Mouse (Mus musculus): ENCODE measurements around the gene Nop56. TPM values are rescaled to one million over a fixed set of nuclear protein-coding genes. Genes with fewer than 3 reads are reported as not detected.

Gene Nop56
- total RNA-seq (2014; rRNA removed) (104 and 139 TPM in 2 replicates), polyA plus RNA-seq (2015; fragmentation: Nextera tagmentation; extraction: Ambion mirVana) (259 and 302 TPM in 2 replicates)

GRCm38 (mm10) chr2:130274149-130274861, at the start of gene Nop56:
Gene Nop56 (plus strand): TSS chr2:130274430.
- peak; percentile 99 for DNase-seq (ENCODE audit: low spot score)
- Histone ChIP-seq H3K27ac (ENCODE audit: low read depth, low read length) (peak within 1 kb of the TSS; percentile 95), H3K4me2 (ENCODE audit: low read depth, low read length, poor library complexity, severe bottlenecking) (peak within 1 kb of the TSS; percentile 80), H3K4me3 (ENCODE audit: low read depth, low read length) (peak within 1 kb of the TSS; percentile 53), H3K4me1 (ENCODE audit: insufficient read depth, low read length) (peaks cover 4% of the 10 kb centered on the region; the same call in 1 of the 2 replicates), H3K27me3 (ENCODE audit: insufficient read depth, low read length) (no peaks in the 10 kb centered on the region), H3K36me3 (ENCODE audit: insufficient read depth, low read length) (peaks cover 29% of the 10 kb centered on the region), H3K9me3 (ENCODE audit: low read length) (no peaks in the 10 kb centered on the region), H3K9ac (replicated peaks; ENCODE audit: low read length, poor library complexity, severe bottlenecking) (peak within 1 kb of the TSS; percentile 89)
- TF ChIP-seq CTCF (IDR thresholded peaks at IDR 0.05) = peak; percentile 22
- peak; percentile 97 for ATAC-seq (ENCODE audit: low FRiP score)
- WGBS = under 1% methylated on average over 65 of the region's 68 CpGs

GRCm38 (mm10) chr2:130246912-130247311, 27.3 kb upstream of the Nop56 start:
- ATAC-seq (ENCODE audit: low FRiP score) (no peak), DNase-seq (ENCODE audit: low spot score) (peak; percentile 40)
- Histone ChIP-seq H3K27me3 (ENCODE audit: insufficient read depth, low read length) (no peaks in the 10 kb centered on the region), H3K36me3 (ENCODE audit: insufficient read depth, low read length) (no peaks in the 10 kb centered on the region), H3K9me3 (ENCODE audit: low read length) (no peaks in the 10 kb centered on the region), H3K4me1 (ENCODE audit: insufficient read depth, low read length) (no peaks in the 10 kb centered on the region), H3K4me2 (ENCODE audit: low read depth, low read length, poor library complexity, severe bottlenecking) (no peak overlapping the region), H3K27ac (ENCODE audit: low read depth, low read length) (no peak overlapping the region), H3K9ac (replicated peaks; ENCODE audit: low read length, poor library complexity, severe bottlenecking) (no peak overlapping the region), H3K4me3 (ENCODE audit: low read depth, low read length) (no peak overlapping the region)
- TF ChIP-seq CTCF (IDR thresholded peaks at IDR 0.05) = peak; percentile 60
- 37% methylated on average over 8 of the region's 9 CpGs for WGBS

- no peak for DNase-seq (ENCODE audit: low spot score)
Observed at GRCm38 (mm10) chr2:130248226-130248625, 26.0 kb upstream of the Nop56 start.

GRCm38 (mm10) chr2:130256762-130257161, 17.5 kb upstream of the Nop56 start:
- Histone ChIP-seq H3K9me3 (ENCODE audit: low read length) (no peaks in the 10 kb centered on the region), H3K4me3 (ENCODE audit: low read depth, low read length) (no peak overlapping the region), H3K9ac (replicated peaks; ENCODE audit: low read length, poor library complexity, severe bottlenecking) (no peak overlapping the region), H3K4me1 (ENCODE audit: insufficient read depth, low read length) (no peaks in the 10 kb centered on the region), H3K27me3 (ENCODE audit: insufficient read depth, low read length) (no peaks in the 10 kb centered on the region), H3K27ac (ENCODE audit: low read depth, low read length) (no peak overlapping the region), H3K4me2 (ENCODE audit: low read depth, low read length, poor library complexity, severe bottlenecking) (no peak overlapping the region), H3K36me3 (ENCODE audit: insufficient read depth, low read length) (no peaks in the 10 kb centered on the region)
- ATAC-seq (ENCODE audit: low FRiP score) = no peak
- no peak for TF ChIP-seq CTCF (IDR thresholded peaks at IDR 0.05)
- WGBS = 93% methylated on average over 4 of the region's 4 CpGs
- no peak for DNase-seq (ENCODE audit: low spot score)

More at GRCm38 (mm10) chr2:130248226-130248625, 26.0 kb upstream of the Nop56 start:
- no peak overlapping the region for H3K27ac ChIP-seq (ENCODE audit: low read depth, low read length)
- H3K4me1 ChIP-seq (ENCODE audit: insufficient read depth, low read length) = no peaks in the 10 kb centered on the region
- no peaks in the 10 kb centered on the region for H3K36me3 ChIP-seq (ENCODE audit: insufficient read depth, low read length)
- H3K4me2 ChIP-seq (ENCODE audit: low read depth, low read length, poor library complexity, severe bottlenecking) = no peak overlapping the region
- 80% methylated on average over 7 of the region's 7 CpGs for WGBS
- ATAC-seq (ENCODE audit: low FRiP score) = no peak
- no peak for TF ChIP-seq CTCF (IDR thresholded peaks at IDR 0.05)
- H3K4me3 ChIP-seq (ENCODE audit: low read depth, low read length) = no peak overlapping the region
- H3K9me3 ChIP-seq (ENCODE audit: low read length) = no peaks in the 10 kb centered on the region
- no peaks in the 10 kb centered on the region for H3K27me3 ChIP-seq (ENCODE audit: insufficient read depth, low read length)
- H3K9ac ChIP-seq (replicated peaks; ENCODE audit: low read length, poor library complexity, severe bottlenecking) = no peak overlapping the region

GRCm38 (mm10) chr2:130260822-130261221, 13.4 kb upstream of the Nop56 start:
- no peaks in the 10 kb centered on the region for H3K4me1 ChIP-seq (ENCODE audit: insufficient read depth, low read length)
- no peak overlapping the region for H3K4me3 ChIP-seq (ENCODE audit: low read depth, low read length)
- no peak overlapping the region for H3K27ac ChIP-seq (ENCODE audit: low read depth, low read length)
- no peak for TF ChIP-seq CTCF (IDR thresholded peaks at IDR 0.05)
- WGBS = 90% methylated on average over 4 of the region's 4 CpGs
- H3K9ac ChIP-seq (replicated peaks; ENCODE audit: low read length, poor library complexity, severe bottlenecking) = no peak overlapping the region
- H3K27me3 ChIP-seq (ENCODE audit: insufficient read depth, low read length) = no peaks in the 10 kb centered on the region
- no peak for ATAC-seq (ENCODE audit: low FRiP score)
- H3K9me3 ChIP-seq (ENCODE audit: low read length) = no peaks in the 10 kb centered on the region
- DNase-seq (ENCODE audit: low spot score) = no peak
- no peak overlapping the region for H3K4me2 ChIP-seq (ENCODE audit: low read depth, low read length, poor library complexity, severe bottlenecking)
- H3K36me3 ChIP-seq (ENCODE audit: insufficient read depth, low read length) = no peaks in the 10 kb centered on the region

GRCm38 (mm10) chr2:130261914-130262313, 12.3 kb upstream of the Nop56 start:
- TF ChIP-seq CTCF (IDR thresholded peaks at IDR 0.05) = no peak
- no peaks in the 10 kb centered on the region for H3K9me3 ChIP-seq (ENCODE audit: low read length)
- H3K27me3 ChIP-seq (ENCODE audit: insufficient read depth, low read length) = no peaks in the 10 kb centered on the region
- no peak overlapping the region for H3K4me3 ChIP-seq (ENCODE audit: low read depth, low read length)
- no peak overlapping the region for H3K27ac ChIP-seq (ENCODE audit: low read depth, low read length)
- no peaks in the 10 kb centered on the region for H3K4me1 ChIP-seq (ENCODE audit: insufficient read depth, low read length)
- no peak for DNase-seq (ENCODE audit: low spot score)
- no peaks in the 10 kb centered on the region for H3K36me3 ChIP-seq (ENCODE audit: insufficient read depth, low read length)
- WGBS = 93% methylated on average over 2 of the region's 2 CpGs
- no peak overlapping the region for H3K4me2 ChIP-seq (ENCODE audit: low read depth, low read length, poor library complexity, severe bottlenecking)
- H3K9ac ChIP-seq (replicated peaks; ENCODE audit: low read length, poor library complexity, severe bottlenecking) = no peak overlapping the region
- ATAC-seq (ENCODE audit: low FRiP score) = no peak

All from midbrain, postnatal 0 days (tissue).